Mouse (Mus musculus) stomach, embryonic 15.5 days (tissue): ENCODE data around the gene Rac1. TPM values are rescaled to one million over a fixed set of nuclear protein-coding genes. Genes with fewer than 3 reads are reported as not detected.

Experiments
- ATAC-seq: fragments of 200-750 bp; cut with Nextera tagmentation; 2 replicates; pipeline ENCODE4 v1.8.0; 2017; ENCODE audit warnings: low read depth, moderate number of reproducible peaks, moderate TSS enrichment; ENCODE audit not compliant: insufficient read depth, low FRiP score
- H3K27ac ChIP-seq: fragments of 300-500 bp; sonication (generic); 2 replicates; pipeline ENCODE4 v1.5.1; 2015; ENCODE audit warnings: mild to moderate bottlenecking, inconsistent platforms
- H3K27me3 ChIP-seq: fragments of 300-500 bp; sonication (generic); replicated peaks from 2 replicates; pipeline ENCODE4 v1.6.1; 2015; ENCODE audit warnings: inconsistent platforms
- H3K36me3 ChIP-seq: fragments of 300-500 bp; sonication (generic); 2 replicates; pipeline ENCODE4 v1.6.1; 2015; ENCODE audit warnings: inconsistent platforms
- H3K4me1 ChIP-seq: fragments of 300-500 bp; sonication (generic); 2 replicates; pipeline ENCODE4 v1.6.1; 2015; ENCODE audit warnings: inconsistent platforms
- H3K4me2 ChIP-seq: fragments of 300-500 bp; sonication (generic); 2 replicates; pipeline ENCODE4 v1.6.1; 2015; ENCODE audit warnings: mild to moderate bottlenecking, inconsistent platforms
- H3K4me3 ChIP-seq: fragments of 300-500 bp; sonication (generic); replicated peaks from 2 replicates; pipeline ENCODE4 v1.5.1; 2015; ENCODE audit warnings: inconsistent platforms
- H3K9ac ChIP-seq: fragments of 300-500 bp; sonication (generic); 2 replicates; pipeline ENCODE4 v1.6.1; 2015; ENCODE audit warnings: inconsistent platforms
- H3K9me3 ChIP-seq: fragments of 300-500 bp; sonication (generic); 2 replicates; pipeline ENCODE4 v1.6.1; 2016; ENCODE audit warnings: inconsistent platforms
- WGBS: fragments of 180-500 bp; shearing (Covaris S2); methylation state at CpG from one replicate; pipeline ENCODE4 v1.1.7; 2015; 5-methylcytosine and 5-hydroxymethylcytosine counted together
- polyA plus RNA-seq: library from polyadenylated mRNA; unstranded; fragments of >200 nt; fragmentation: Nextera tagmentation; extraction: Ambion mirVana; gene quantifications from 2 replicates; pipeline ENCODE4 v1.2.1, GENCODE M21; 2015

Gene Rac1
- polyA plus RNA-seq, 1 experiment from 2014 or later: 425 TPM

DNA sequence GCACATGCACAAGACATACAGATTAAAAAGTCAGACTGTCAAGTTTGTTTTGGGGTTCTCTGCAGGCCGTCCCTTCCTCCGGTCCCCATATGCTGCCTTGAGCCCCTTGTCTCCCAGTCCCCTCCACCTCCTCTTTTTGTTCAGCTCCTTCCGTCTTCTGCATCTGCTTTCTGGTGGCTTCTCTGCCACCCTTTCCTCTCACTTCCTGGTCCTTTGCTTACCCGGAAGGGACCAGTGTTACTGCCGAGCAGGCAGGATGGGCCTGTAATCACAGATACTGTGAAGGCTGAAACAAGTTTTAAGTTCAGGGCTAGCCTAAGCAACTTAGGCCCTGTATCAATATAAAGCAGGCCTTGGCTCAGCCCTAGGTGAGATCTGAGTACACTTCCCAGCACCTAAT, 39.8 kb downstream of the Rac1 start:
- H3K27ac ChIP-seq: no peak overlapping the region
- no peak overlapping the region for H3K4me3 ChIP-seq
- no peak for ATAC-seq
- no peak overlapping the region for H3K9ac ChIP-seq
- no peaks in the 10 kb centered on the region for H3K27me3 ChIP-seq
- no peaks in the 10 kb centered on the region for H3K4me1 ChIP-seq
- no peak overlapping the region for H3K4me2 ChIP-seq
- H3K36me3 ChIP-seq: no peaks in the 10 kb centered on the region; the same call in 1 of the 2 replicates
- no peaks in the 10 kb centered on the region for H3K9me3 ChIP-seq
- WGBS: 90% methylated on average over 5 of the region's 5 CpGs

DNA sequence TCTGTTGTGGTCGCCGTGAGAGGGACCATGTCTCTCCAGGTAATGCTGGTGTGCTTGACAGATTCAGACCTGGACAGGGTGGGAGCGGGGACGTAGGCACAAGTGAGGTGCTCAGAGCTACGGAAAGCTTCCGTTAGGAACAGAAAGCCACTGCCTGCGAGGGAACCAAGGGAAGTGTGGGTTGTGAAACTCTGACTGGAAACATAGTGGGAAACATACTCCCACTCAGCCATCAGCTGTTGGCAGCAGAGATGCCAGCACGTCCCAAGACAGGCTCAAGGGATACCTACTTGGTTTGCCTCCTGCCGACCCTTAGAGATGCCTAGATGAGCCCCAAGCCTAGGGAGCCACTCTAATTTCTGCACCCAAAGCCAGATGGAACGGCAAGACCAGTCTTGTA, 40.6 kb downstream of the Rac1 start:
- no peak overlapping the region for H3K4me3 ChIP-seq
- no peaks in the 10 kb centered on the region for H3K9me3 ChIP-seq
- no peaks in the 10 kb centered on the region for H3K27me3 ChIP-seq
- H3K27ac ChIP-seq: no peak overlapping the region
- no peak overlapping the region for H3K4me2 ChIP-seq
- 89% methylated on average over 10 of the region's 10 CpGs for WGBS
- H3K9ac ChIP-seq: no peak overlapping the region
- no peaks in the 10 kb centered on the region for H3K4me1 ChIP-seq
- no peak for ATAC-seq
- H3K36me3 ChIP-seq: no peaks in the 10 kb centered on the region; the same call in 1 of the 2 replicates

DNA sequence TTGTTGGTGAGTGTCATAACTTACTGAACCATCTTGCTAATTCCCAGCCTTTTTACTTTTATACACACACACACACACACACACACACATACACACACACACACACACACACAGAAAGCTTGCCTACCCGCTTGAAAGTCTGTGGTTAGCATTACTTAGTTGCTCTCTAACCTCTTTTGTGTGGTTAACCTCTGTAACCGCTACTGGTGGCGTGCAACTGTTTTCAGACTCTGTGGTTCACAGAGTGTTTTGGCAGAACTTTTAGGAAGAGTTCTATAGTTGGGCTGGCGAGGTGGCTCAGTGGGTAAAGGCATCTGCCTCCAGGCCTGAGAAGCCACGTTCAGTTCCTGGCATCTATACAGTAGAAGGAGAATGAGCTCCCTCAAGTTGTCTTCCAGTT, 42.9 kb downstream of the Rac1 start:
- H3K9ac ChIP-seq: no peak overlapping the region

DNA sequence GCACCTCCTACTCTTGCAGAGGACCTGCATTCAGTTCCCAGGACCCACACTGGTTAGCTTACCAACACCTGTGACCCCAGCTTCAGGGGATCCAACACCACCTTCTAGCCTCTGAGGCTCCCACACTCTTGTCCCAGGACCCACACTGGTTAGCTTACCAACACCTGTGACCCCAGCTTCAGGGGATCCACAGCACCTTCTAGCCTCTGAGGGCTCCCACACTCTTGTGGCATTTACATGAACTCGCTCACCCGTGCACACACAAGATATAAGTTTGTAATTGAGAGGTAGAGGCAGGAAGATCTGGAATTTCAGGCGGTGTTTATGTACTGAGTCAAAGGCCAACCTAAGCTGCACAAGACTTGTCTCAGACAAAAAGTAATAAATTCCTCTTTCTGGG, 49.9 kb downstream of the Rac1 start:
- no peak overlapping the region for H3K4me3 ChIP-seq
- peaks cover 4% of the 10 kb centered on the region; the same call in 1 of the 2 replicates for H3K36me3 ChIP-seq
- no peaks in the 10 kb centered on the region for H3K9me3 ChIP-seq
- H3K27ac ChIP-seq: no peak overlapping the region
- no peaks in the 10 kb centered on the region for H3K27me3 ChIP-seq
- no peak for ATAC-seq
- H3K4me1 ChIP-seq: no peaks in the 10 kb centered on the region
- H3K4me2 ChIP-seq: no peak overlapping the region
- no peak overlapping the region for H3K9ac ChIP-seq
- 86% methylated on average over 3 of the region's 3 CpGs for WGBS

More for the DNA sequence above, 42.9 kb downstream of the Rac1 start:
- H3K9me3 ChIP-seq: no peaks in the 10 kb centered on the region
- 78% methylated on average over 5 of the region's 5 CpGs for WGBS
- no peaks in the 10 kb centered on the region for H3K27me3 ChIP-seq
- no peak overlapping the region for H3K27ac ChIP-seq
- H3K36me3 ChIP-seq: no peaks in the 10 kb centered on the region
- no peak overlapping the region for H3K4me2 ChIP-seq
- no peaks in the 10 kb centered on the region for H3K4me1 ChIP-seq
- ATAC-seq: no peak
- no peak overlapping the region for H3K4me3 ChIP-seq

DNA sequence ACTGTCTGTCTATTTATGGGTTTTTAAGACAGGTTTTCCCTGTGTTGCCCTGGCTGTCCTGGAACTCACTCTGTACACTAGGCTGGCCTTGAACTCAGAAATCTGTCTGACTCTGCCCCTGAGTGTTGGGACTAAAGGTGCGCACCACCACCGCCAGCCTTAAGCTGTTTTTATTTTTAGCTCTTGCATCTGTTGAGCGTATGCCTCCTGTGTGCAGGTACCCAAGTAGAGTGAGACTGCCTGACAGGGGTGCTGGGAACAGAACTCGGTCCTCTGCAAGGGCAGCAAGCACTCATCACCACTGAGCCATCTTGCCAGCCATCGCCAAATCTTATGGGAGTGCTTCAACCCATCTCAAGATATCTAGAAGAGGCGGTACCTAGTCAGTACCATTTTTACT, 51.8 kb downstream of the Rac1 start:
- no peaks in the 10 kb centered on the region for H3K4me1 ChIP-seq
- 97% methylated on average over 6 of the region's 6 CpGs for WGBS
- no peak overlapping the region for H3K4me2 ChIP-seq
- no peaks in the 10 kb centered on the region for H3K27me3 ChIP-seq
- no peaks in the 10 kb centered on the region for H3K9me3 ChIP-seq
- no peak overlapping the region for H3K27ac ChIP-seq
- no peak for ATAC-seq
- no peak overlapping the region for H3K9ac ChIP-seq
- H3K4me3 ChIP-seq: no peak overlapping the region
- H3K36me3 ChIP-seq: peaks cover 4% of the 10 kb centered on the region; the same call in 1 of the 2 replicates

DNA sequence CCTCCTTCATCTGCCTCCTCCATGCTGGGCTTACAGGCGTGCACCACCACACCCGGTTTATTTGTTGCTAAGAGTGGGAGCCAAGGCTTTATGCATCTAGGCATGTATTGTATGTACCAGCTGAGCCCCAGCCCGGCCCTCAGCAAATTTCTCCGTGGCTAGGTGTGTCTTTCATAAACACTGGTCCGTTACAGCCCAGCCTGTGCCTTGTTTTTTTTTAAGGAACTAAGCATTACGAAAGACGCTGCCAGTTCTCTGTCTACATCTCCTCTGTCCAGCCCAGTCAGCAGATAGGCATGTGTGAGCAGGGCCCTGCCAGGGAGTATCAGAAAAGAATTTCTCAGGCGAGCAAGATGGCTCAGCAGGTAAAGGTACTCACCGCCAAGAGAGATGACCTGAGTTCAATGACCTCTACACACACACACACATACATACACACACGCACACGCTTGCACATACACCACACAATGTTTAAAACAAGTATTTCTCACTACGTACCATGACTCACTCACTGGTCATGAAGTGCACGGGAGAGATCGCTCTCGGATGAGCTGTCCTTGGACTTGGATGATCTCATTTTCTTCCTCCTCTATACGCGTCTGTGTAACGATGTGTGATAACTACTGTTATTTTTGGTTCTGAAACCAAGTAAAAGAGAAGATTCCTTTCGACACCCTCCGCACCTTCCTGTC, 52.5 kb downstream of the Rac1 start:
- H3K36me3 ChIP-seq: peaks cover 4% of the 10 kb centered on the region; the same call in 1 of the 2 replicates
- H3K27me3 ChIP-seq: no peaks in the 10 kb centered on the region
- no peak overlapping the region for H3K4me2 ChIP-seq
- no peak for ATAC-seq
- no peak overlapping the region for H3K27ac ChIP-seq
- H3K9ac ChIP-seq: no peak overlapping the region
- H3K4me3 ChIP-seq: no peak overlapping the region
- 83% methylated on average over 20 of the region's 20 CpGs for WGBS
- no peaks in the 10 kb centered on the region for H3K9me3 ChIP-seq
- no peaks in the 10 kb centered on the region for H3K4me1 ChIP-seq

DNA sequence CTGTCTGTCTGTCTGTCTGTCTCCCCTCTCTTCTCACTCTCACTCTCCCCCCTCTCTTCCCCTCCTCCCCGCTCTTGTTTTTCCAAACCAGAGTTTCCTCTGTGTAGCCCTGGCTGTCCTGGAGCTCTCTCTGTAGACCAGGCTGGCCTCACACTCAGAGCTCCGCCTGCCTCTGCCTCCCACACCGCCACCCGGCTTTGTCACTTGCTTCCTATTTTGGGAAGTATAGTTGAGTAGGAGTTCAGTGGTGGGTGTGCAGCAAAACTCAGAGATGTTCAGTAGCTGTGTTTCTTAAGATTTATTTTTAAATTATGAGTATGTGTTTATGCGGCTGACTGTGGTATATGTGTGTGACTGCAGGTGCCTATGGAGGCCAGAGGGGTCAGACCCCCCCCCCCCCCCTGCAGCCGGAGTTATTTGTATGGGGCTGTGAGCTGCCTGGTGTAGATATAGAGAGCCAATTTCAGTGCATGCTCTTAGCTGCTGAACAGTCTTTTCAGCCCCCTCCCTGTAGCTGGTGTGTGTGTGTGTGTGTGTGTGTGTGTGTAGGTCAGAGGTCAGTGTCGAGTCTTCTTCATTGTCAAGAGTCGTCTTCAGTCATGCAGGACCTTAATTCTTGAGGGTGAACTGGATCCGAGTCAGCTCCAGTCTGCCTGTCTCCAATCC, 55.8 kb downstream of the Rac1 start:
- no peak overlapping the region for H3K9ac ChIP-seq
- peaks cover 4% of the 10 kb centered on the region; the same call in 1 of the 2 replicates for H3K36me3 ChIP-seq
- no peak for ATAC-seq
- no peak overlapping the region for H3K27ac ChIP-seq
- H3K27me3 ChIP-seq: no peaks in the 10 kb centered on the region
- H3K9me3 ChIP-seq: no peaks in the 10 kb centered on the region
- WGBS: 86% methylated on average over 9 of the region's 9 CpGs
- H3K4me3 ChIP-seq: no peak overlapping the region
- no peak overlapping the region for H3K4me2 ChIP-seq
- H3K4me1 ChIP-seq: no peaks in the 10 kb centered on the region

DNA sequence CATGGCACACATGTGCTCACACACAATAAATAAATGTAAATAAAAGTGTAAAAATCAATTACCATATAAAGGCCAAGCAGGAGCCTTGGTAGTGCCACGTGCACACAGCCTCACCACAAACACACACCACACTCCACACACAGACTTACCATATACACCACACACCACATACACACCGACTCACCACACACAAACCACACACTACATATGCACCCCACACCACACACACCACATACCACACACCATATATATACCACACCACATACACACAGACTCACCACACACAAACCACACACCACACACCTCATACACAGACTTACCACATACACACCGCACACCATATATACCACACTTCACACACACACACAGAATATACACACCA, 56.7 kb downstream of the Rac1 start:
- ATAC-seq: no peak; the same call in 1 of the 2 replicates
- peaks cover 4% of the 10 kb centered on the region; the same call in 1 of the 2 replicates for H3K36me3 ChIP-seq
- H3K4me1 ChIP-seq: no peaks in the 10 kb centered on the region
- H3K27me3 ChIP-seq: no peaks in the 10 kb centered on the region
- no peak overlapping the region for H3K4me2 ChIP-seq
- no peak overlapping the region for H3K9ac ChIP-seq
- 86% methylated on average over 3 of the region's 3 CpGs for WGBS
- peak overlapping the region; percentile 44; the same call in 1 of the 2 replicates for H3K27ac ChIP-seq
- no peaks in the 10 kb centered on the region for H3K9me3 ChIP-seq
- no peak overlapping the region for H3K4me3 ChIP-seq

DNA sequence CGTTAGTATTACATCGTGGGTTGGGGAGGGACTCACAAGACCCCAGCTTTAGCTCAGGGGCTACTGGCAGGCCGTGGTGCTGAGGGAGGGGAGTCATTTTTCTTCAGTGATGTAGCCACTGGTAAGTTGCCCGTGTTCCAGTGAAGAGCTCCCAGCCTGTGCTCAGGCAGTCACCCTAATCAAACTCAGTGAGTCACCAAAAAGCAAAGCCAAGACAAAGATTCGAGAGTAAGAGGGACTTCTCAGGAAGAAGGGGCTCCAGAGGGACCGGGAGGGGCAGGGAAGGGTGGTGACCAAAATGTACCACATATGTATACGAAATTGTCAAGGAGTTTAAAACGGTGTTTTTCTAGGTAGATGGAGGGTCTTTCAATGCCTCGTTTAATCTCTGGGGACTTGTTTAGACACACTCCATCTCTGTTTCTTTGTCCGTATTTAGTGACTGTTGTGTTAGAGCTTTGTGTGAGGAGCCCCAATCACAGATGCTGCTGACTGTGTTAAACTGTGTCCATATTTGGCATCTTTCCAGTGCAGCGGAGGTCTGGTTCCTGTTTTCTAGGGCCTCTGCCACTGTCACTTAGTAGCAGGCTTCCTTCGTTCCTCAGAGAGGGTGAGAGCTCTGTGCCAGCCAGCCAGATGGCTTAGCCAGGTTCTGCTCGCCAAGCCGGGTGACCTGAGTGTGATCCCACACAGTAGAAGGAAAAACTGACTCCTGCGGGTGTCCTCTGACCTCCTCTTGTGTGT, 57.2 kb downstream of the Rac1 start:
- Histone ChIP-seq H3K9ac (no peak overlapping the region), H3K9me3 (no peaks in the 10 kb centered on the region), H3K4me3 (no peak overlapping the region), H3K4me1 (no peaks in the 10 kb centered on the region), H3K4me2 (no peak overlapping the region), H3K27me3 (no peaks in the 10 kb centered on the region), H3K27ac (peak overlapping the region; percentile 44; the same call in 1 of the 2 replicates), H3K36me3 (peaks cover 4% of the 10 kb centered on the region; the same call in 1 of the 2 replicates)
- 67% methylated on average over 15 of the region's 15 CpGs for WGBS
- ATAC-seq: no peak

DNA sequence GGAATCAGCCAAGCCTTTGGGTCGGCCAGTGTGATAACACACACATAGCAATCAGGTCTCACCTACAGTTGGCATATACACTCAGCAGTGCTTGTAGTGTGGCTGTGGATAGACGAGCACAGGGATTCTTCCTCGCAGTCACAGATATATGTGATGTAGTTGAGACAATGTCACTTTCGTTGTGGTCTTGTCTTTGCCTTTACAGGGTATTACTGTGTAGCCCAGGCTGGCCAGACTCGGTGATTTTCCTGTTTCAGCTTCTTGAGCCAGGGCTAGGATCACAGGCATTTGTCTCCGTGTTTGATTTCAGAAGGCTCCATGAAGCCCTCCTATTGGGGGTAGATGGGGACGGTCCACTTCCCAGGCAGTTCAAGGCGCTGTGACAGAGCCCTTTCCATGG, 58.2 kb downstream of the Rac1 start:
- no peaks in the 10 kb centered on the region for H3K9me3 ChIP-seq
- WGBS: 95% methylated on average over 8 of the region's 8 CpGs

DNA sequence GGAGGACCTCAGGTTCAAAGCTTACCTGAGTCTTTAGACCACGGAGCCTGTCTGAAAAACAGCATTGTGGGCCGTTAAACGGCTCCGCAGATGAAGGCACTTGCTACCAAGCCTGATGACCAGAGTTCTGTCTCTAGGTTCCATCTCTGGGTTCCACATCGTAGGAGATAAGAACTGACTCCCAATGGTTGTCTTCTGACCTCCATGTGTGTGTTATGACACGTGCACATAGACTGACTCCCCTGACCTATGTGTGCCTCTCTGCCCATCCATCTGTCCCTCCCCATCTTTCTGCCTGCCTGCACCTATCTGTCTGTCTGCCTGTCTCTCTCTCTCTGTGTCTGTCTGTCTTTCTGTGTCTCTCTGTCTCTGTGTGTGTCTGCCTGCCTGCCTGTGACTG, 59.9 kb downstream of the Rac1 start:
- Histone ChIP-seq H3K4me1 (peaks cover 5% of the 10 kb centered on the region; the same call in 1 of the 2 replicates), H3K27ac (no peak overlapping the region), H3K4me3 (no peak overlapping the region), H3K4me2 (no peak overlapping the region), H3K36me3 (no peaks in the 10 kb centered on the region), H3K9me3 (no peaks in the 10 kb centered on the region), H3K27me3 (no peaks in the 10 kb centered on the region), H3K9ac (no peak overlapping the region)
- 91% methylated on average over 6 of the region's 6 CpGs for WGBS
- no peak for ATAC-seq

More for the DNA sequence above, 58.2 kb downstream of the Rac1 start:
- ATAC-seq: no peak
- peaks cover 3% of the 10 kb centered on the region; the same call in 1 of the 2 replicates for H3K36me3 ChIP-seq
- H3K4me1 ChIP-seq: peaks cover 5% of the 10 kb centered on the region; the same call in 1 of the 2 replicates
- no peaks in the 10 kb centered on the region for H3K27me3 ChIP-seq
- no peak overlapping the region for H3K9ac ChIP-seq
- no peak overlapping the region for H3K4me3 ChIP-seq
- H3K4me2 ChIP-seq: no peak overlapping the region
- H3K27ac ChIP-seq: no peak overlapping the region
